Mouse (Mus musculus) myocyte (in vitro differentiated cells): ENCODE results near the gene Comp. TPM values are rescaled to one million over a fixed set of nuclear protein-coding genes. Genes with fewer than 3 reads are reported as not detected.
A peak's percentile ranks its signal among the peaks of the same experiment; 100 is the strongest.

Experiments
- H3K27me3 ChIP-seq: one replicate; pipeline ENCODE4 v1.6.1; 2011; ENCODE audit not compliant: control insufficient read depth, insufficient read depth, insufficient read length
- H3K36me3 ChIP-seq: one replicate; pipeline ENCODE4 v1.6.1; 2011; ENCODE audit not compliant: control insufficient read depth, insufficient read depth
- H3K4me2 ChIP-seq: one replicate; pipeline ENCODE4 v1.6.1; 2011; ENCODE audit warnings: low read depth, control low read depth
- H3K4me3 ChIP-seq: one replicate; pipeline ENCODE4 v1.5.1; 2011; ENCODE audit warnings: mild to moderate bottlenecking, control low read depth, moderate library complexity
- H3K79me2 ChIP-seq: one replicate; pipeline ENCODE4 v1.6.1; 2011; ENCODE audit not compliant: control insufficient read depth, insufficient read depth
- H3ac ChIP-seq: one replicate; pipeline ENCODE4 v1.6.1; 2011; ENCODE audit not compliant: control insufficient read depth, insufficient read length
- CEBPB ChIP-seq: IDR thresholded peaks from 2 replicates; pipeline ENCODE4 v1.6.1; 2011; ENCODE audit warnings: mild to moderate bottlenecking, moderate library complexity; ENCODE audit not compliant: poor library complexity, insufficient read depth, severe bottlenecking
- E2F4 ChIP-seq: IDR thresholded peaks from one replicate; pipeline ENCODE4 v1.6.1; 2011; ENCODE audit warnings: mild to moderate bottlenecking, control low read depth, moderate library complexity; ENCODE audit not compliant: insufficient read depth
- MAX ChIP-seq: IDR thresholded peaks from one replicate; pipeline ENCODE4 v1.6.1; 2011; ENCODE audit warnings: low read depth, mild to moderate bottlenecking, control low read depth
- MYOD1 ChIP-seq, 3 experiments: IDR thresholded peaks; one replicate each; pipeline ENCODE4 v1.6.1; 2011; ENCODE audit warnings: control low read depth in 2 of 3, low read depth in 2 of 3, mild to moderate bottlenecking in 2 of 3, moderate library complexity in 1 of 3; ENCODE audit not compliant: insufficient read length in 2 of 3, control insufficient read depth in 1 of 3
- MYOG ChIP-seq, 3 experiments: IDR thresholded peaks; one replicate each; pipeline ENCODE4 v1.6.1; 2011; ENCODE audit warnings: control low read depth in 2 of 3, low read depth in 2 of 3, mild to moderate bottlenecking in 2 of 3; ENCODE audit not compliant: insufficient read length in 2 of 3, control insufficient read depth in 1 of 3, insufficient read depth in 1 of 3
- POLR2A ChIP-seq: IDR thresholded peaks from one replicate; pipeline ENCODE4 v1.6.1; 2011; ENCODE audit warnings: low read depth, mild to moderate bottlenecking, control low read depth, moderate library complexity; ENCODE audit not compliant: insufficient read length
- POLR2AphosphoS2 ChIP-seq: IDR thresholded peaks from one replicate; pipeline ENCODE4 v1.6.1; 2011; ENCODE audit warnings: low read depth, control low read depth; ENCODE audit not compliant: insufficient read length
- REST ChIP-seq: IDR thresholded peaks from one replicate; pipeline ENCODE4 v1.6.1; 2011; ENCODE audit warnings: mild to moderate bottlenecking, control low read depth, moderate library complexity; ENCODE audit not compliant: insufficient read depth, insufficient read length
- SRF ChIP-seq: IDR thresholded peaks from one replicate; pipeline ENCODE4 v1.6.1; 2011; ENCODE audit warnings: low read depth; ENCODE audit not compliant: control insufficient read depth, insufficient read length
- TCF12 ChIP-seq: IDR thresholded peaks from one replicate; pipeline ENCODE4 v1.6.1; 2011; ENCODE audit warnings: mild to moderate bottlenecking, control low read depth; ENCODE audit not compliant: poor library complexity, insufficient read depth, severe bottlenecking
- TCF3 ChIP-seq: IDR thresholded peaks from one replicate; pipeline ENCODE4 v1.6.1; 2011; ENCODE audit warnings: low read depth, control low read depth; ENCODE audit not compliant: insufficient read length
- USF1 ChIP-seq: IDR thresholded peaks from one replicate; pipeline ENCODE4 v1.6.1; 2011; ENCODE audit warnings: low read depth, mild to moderate bottlenecking, control low read depth, moderate library complexity
- polyA plus RNA-seq: library from polyadenylated mRNA; unstranded; fragments of >200 nt; fragmentation: generic; extraction: Trizol; gene quantifications from one replicate; pipeline ENCODE4 v1.2.1, GENCODE M21; 2012; ENCODE audit warnings: missing spikeins

The Comp gene
- polyA plus RNA-seq, 1 experiment: 0.05 TPM

- TF ChIP-seq MYOD1 (IDR thresholded peaks at IDR 0.05; ENCODE audit: control insufficient read depth in 1 of 3, insufficient read length in 2 of 3, low read depth in 2 of 3) (no peak), POLR2A (peak; percentile 56)
- no peaks in the 10 kb centered on the region for H3K79me2 ChIP-seq
- H3K4me3 ChIP-seq: peak overlapping the region; percentile 8
- peaks cover 44% of the 10 kb centered on the region for H3K27me3 ChIP-seq
- H3K4me2 ChIP-seq: peak overlapping the region; percentile 86
- no peak overlapping the region for H3ac ChIP-seq
- H3K36me3 ChIP-seq: no peaks in the 10 kb centered on the region
Measured at GRCm38 (mm10) chr8:70374318-70374927, 1.1 kb downstream of the Comp start.

GRCm38 (mm10) chr8:70375212-70375859 lies 2.0 kb downstream of the Comp start:
- Histone ChIP-seq H3ac (no peak overlapping the region), H3K4me3 (no peak overlapping the region), H3K4me2 (no peak overlapping the region), H3K79me2 (no peaks in the 10 kb centered on the region), H3K36me3 (no peaks in the 10 kb centered on the region), H3K27me3 (peaks cover 44% of the 10 kb centered on the region)
- TF ChIP-seq SRF (no peak), TCF3 (no peak), MYOG (IDR thresholded peaks at IDR 0.05; ENCODE audit: control insufficient read depth in 1 of 3, insufficient read depth in 1 of 3, insufficient read length in 2 of 3, low read depth in 2 of 3) (no peak), CEBPB (no peak), POLR2AphosphoS2 (no peak), POLR2A (no peak), E2F4 (no peak), REST (no peak), TCF12 (no peak), USF1 (no peak), MYOD1 (IDR thresholded peaks at IDR 0.05; ENCODE audit: control insufficient read depth in 1 of 3, insufficient read length in 2 of 3, low read depth in 2 of 3) (no peak), MAX (no peak)

- H3K36me3 ChIP-seq: no peaks in the 10 kb centered on the region
- H3K4me2 ChIP-seq: no peak overlapping the region
- peaks cover 44% of the 10 kb centered on the region for H3K27me3 ChIP-seq
- H3ac ChIP-seq: no peak overlapping the region
- TF ChIP-seq SRF (no peak), REST (no peak), TCF3 (no peak), USF1 (no peak), CEBPB (no peak), MYOG (IDR thresholded peaks at IDR 0.05; ENCODE audit: control insufficient read depth in 1 of 3, insufficient read depth in 1 of 3, insufficient read length in 2 of 3, low read depth in 2 of 3) (no peak), MYOD1 (IDR thresholded peaks at IDR 0.05; ENCODE audit: control insufficient read depth in 1 of 3, insufficient read length in 2 of 3, low read depth in 2 of 3) (no peak), TCF12 (no peak), E2F4 (no peak), POLR2AphosphoS2 (no peak), MAX (no peak), POLR2A (no peak)
- H3K79me2 ChIP-seq: no peaks in the 10 kb centered on the region
- no peak overlapping the region for H3K4me3 ChIP-seq
Measured at GRCm38 (mm10) chr8:70376275-70376741, 3.0 kb downstream of the Comp start.

GRCm38 (mm10) chr8:70377049-70377448 lies 3.7 kb downstream of the Comp start:
- Histone ChIP-seq H3K4me2 (no peak overlapping the region), H3K79me2 (no peaks in the 10 kb centered on the region), H3K27me3 (peaks cover 43% of the 10 kb centered on the region), H3ac (no peak overlapping the region), H3K4me3 (no peak overlapping the region), H3K36me3 (no peaks in the 10 kb centered on the region)
- no peak for TF ChIP-seq MYOG (IDR thresholded peaks at IDR 0.05; ENCODE audit: control insufficient read depth in 1 of 3, insufficient read depth in 1 of 3, insufficient read length in 2 of 3, low read depth in 2 of 3)
- TF ChIP-seq REST: no peak
- TF ChIP-seq E2F4: no peak
- no peak for TF ChIP-seq MYOD1 (IDR thresholded peaks at IDR 0.05; ENCODE audit: control insufficient read depth in 1 of 3, insufficient read length in 2 of 3, low read depth in 2 of 3)
- no peak for TF ChIP-seq USF1
- no peak for TF ChIP-seq MAX
- TF ChIP-seq CEBPB: no peak
- TF ChIP-seq TCF12: no peak
- TF ChIP-seq POLR2A: no peak
- no peak for TF ChIP-seq POLR2AphosphoS2
- no peak for TF ChIP-seq SRF
- TF ChIP-seq TCF3: no peak

- no peak overlapping the region for H3K4me3 ChIP-seq
- no peak overlapping the region for H3K4me2 ChIP-seq
- H3ac ChIP-seq: no peak overlapping the region
- no peaks in the 10 kb centered on the region for H3K36me3 ChIP-seq
- H3K79me2 ChIP-seq: no peaks in the 10 kb centered on the region
- peaks cover 17% of the 10 kb centered on the region for H3K27me3 ChIP-seq
- TF ChIP-seq MYOG (IDR thresholded peaks at IDR 0.05; ENCODE audit: control insufficient read depth in 1 of 3, insufficient read depth in 1 of 3, insufficient read length in 2 of 3, low read depth in 2 of 3) (no peak), POLR2AphosphoS2 (no peak), USF1 (no peak)
Measured at GRCm38 (mm10) chr8:70380069-70380468, 6.7 kb downstream of the Comp start.
